Mouse (Mus musculus): Measurements from ENCODE around the gene Lyl1. TPM values are rescaled to one million over a fixed set of nuclear protein-coding genes. Genes with fewer than 3 reads are reported as not detected.

Lyl1 gene
- polyA plus RNA-seq, 1 experiment = 20.2 TPM

- peaks cover 36% of the 10 kb centered on the region for H3K4me1 ChIP-seq (ENCODE audit: control insufficient read depth, insufficient read depth, low read length)
- 38% methylated on average over 15 of the region's 15 CpGs for WGBS
- H3K4me3 ChIP-seq (replicated peaks; ENCODE audit: extremely low read depth, low read depth, low read length) = peak overlapping the region; percentile 29
- DNase-seq = peak; percentile 46
- no peak for TF ChIP-seq POLR2A (IDR thresholded peaks at IDR 0.05; ENCODE audit: borderline replicate concordance, extremely low read depth, low read depth, low read length)
- no peak for TF ChIP-seq CTCF (IDR thresholded peaks at IDR 0.05; ENCODE audit: insufficient read depth, low read length)
Observed at GRCm38 (mm10) chr8:84708071-84708541, 6.8 kb downstream of the Lyl1 start.

- WGBS = 24% methylated on average over 12 of the region's 12 CpGs
- TF ChIP-seq CTCF (IDR thresholded peaks at IDR 0.05; ENCODE audit: insufficient read depth, low read length) (peak; percentile 85), POLR2A (IDR thresholded peaks at IDR 0.05; ENCODE audit: borderline replicate concordance, extremely low read depth, low read depth, low read length) (no peak)
- H3K4me1 ChIP-seq (ENCODE audit: control insufficient read depth, insufficient read depth, low read length) = peaks cover 36% of the 10 kb centered on the region
- H3K4me3 ChIP-seq (replicated peaks; ENCODE audit: extremely low read depth, low read depth, low read length) = no peak overlapping the region
- DNase-seq = peak; percentile 80
Observed at GRCm38 (mm10) chr8:84708774-84709475, 7.7 kb downstream of the Lyl1 start.

GRCm38 (mm10) chr8:84709931-84710330 lies 8.7 kb downstream of the Lyl1 start:
- DNase-seq = no peak
- no peak overlapping the region for H3K4me3 ChIP-seq (replicated peaks; ENCODE audit: extremely low read depth, low read depth, low read length)
- peaks cover 33% of the 10 kb centered on the region for H3K4me1 ChIP-seq (ENCODE audit: control insufficient read depth, insufficient read depth, low read length)
- TF ChIP-seq CTCF (IDR thresholded peaks at IDR 0.05; ENCODE audit: insufficient read depth, low read length) = no peak
- TF ChIP-seq POLR2A (IDR thresholded peaks at IDR 0.05; ENCODE audit: borderline replicate concordance, extremely low read depth, low read depth, low read length) = no peak
- 73% methylated on average over 1 of the region's 1 CpGs for WGBS

- WGBS = 36% methylated on average over 3 of the region's 3 CpGs
- Histone ChIP-seq H3K4me1 (ENCODE audit: control insufficient read depth, insufficient read depth, low read length) (peaks cover 29% of the 10 kb centered on the region), H3K4me3 (replicated peaks; ENCODE audit: extremely low read depth, low read depth, low read length) (no peak overlapping the region)
- DNase-seq = no peak
- TF ChIP-seq POLR2A (IDR thresholded peaks at IDR 0.05; ENCODE audit: borderline replicate concordance, extremely low read depth, low read depth, low read length) = no peak
- TF ChIP-seq CTCF (IDR thresholded peaks at IDR 0.05; ENCODE audit: insufficient read depth, low read length) = no peak
Observed at GRCm38 (mm10) chr8:84711312-84711711, 10.1 kb downstream of the Lyl1 start.

- no peak for TF ChIP-seq CTCF (IDR thresholded peaks at IDR 0.05; ENCODE audit: insufficient read depth, low read length)
- TF ChIP-seq POLR2A (IDR thresholded peaks at IDR 0.05; ENCODE audit: borderline replicate concordance, extremely low read depth, low read depth, low read length) = no peak
- WGBS = 33% methylated on average over 11 of the region's 11 CpGs
- H3K4me3 ChIP-seq (replicated peaks; ENCODE audit: extremely low read depth, low read depth, low read length) = no peak overlapping the region
- DNase-seq = no peak
- H3K4me1 ChIP-seq (ENCODE audit: control insufficient read depth, insufficient read depth, low read length) = peaks cover 25% of the 10 kb centered on the region
Observed at GRCm38 (mm10) chr8:84711933-84712758, 10.9 kb downstream of the Lyl1 start.

- DNase-seq = no peak
- TF ChIP-seq POLR2A (IDR thresholded peaks at IDR 0.05; ENCODE audit: borderline replicate concordance, extremely low read depth, low read depth, low read length) (no peak), CTCF (IDR thresholded peaks at IDR 0.05; ENCODE audit: insufficient read depth, low read length) (no peak)
- Histone ChIP-seq H3K4me1 (ENCODE audit: control insufficient read depth, insufficient read depth, low read length) (peaks cover 23% of the 10 kb centered on the region), H3K4me3 (replicated peaks; ENCODE audit: extremely low read depth, low read depth, low read length) (no peak overlapping the region)
- WGBS = 23% methylated on average over 3 of the region's 3 CpGs
Observed at GRCm38 (mm10) chr8:84712759-84713120, 11.5 kb downstream of the Lyl1 start.

- peaks cover 17% of the 10 kb centered on the region for H3K4me1 ChIP-seq (ENCODE audit: control insufficient read depth, insufficient read depth, low read length)
Observed at GRCm38 (mm10) chr8:84713381-84713780, 12.1 kb downstream of the Lyl1 start.

GRCm38 (mm10) chr8:84714161-84714560 lies 12.9 kb downstream of the Lyl1 start:
- peaks cover 12% of the 10 kb centered on the region for H3K4me1 ChIP-seq (ENCODE audit: control insufficient read depth, insufficient read depth, low read length)
- H3K4me3 ChIP-seq (replicated peaks; ENCODE audit: extremely low read depth, low read depth, low read length) = no peak overlapping the region
- 74% methylated on average over 4 of the region's 4 CpGs for WGBS
- no peak for TF ChIP-seq POLR2A (IDR thresholded peaks at IDR 0.05; ENCODE audit: borderline replicate concordance, extremely low read depth, low read depth, low read length)
- TF ChIP-seq CTCF (IDR thresholded peaks at IDR 0.05; ENCODE audit: insufficient read depth, low read length) = no peak
- no peak for DNase-seq

More at GRCm38 (mm10) chr8:84713381-84713780, 12.1 kb downstream of the Lyl1 start:
- TF ChIP-seq POLR2A (IDR thresholded peaks at IDR 0.05; ENCODE audit: borderline replicate concordance, extremely low read depth, low read depth, low read length) = no peak
- TF ChIP-seq CTCF (IDR thresholded peaks at IDR 0.05; ENCODE audit: insufficient read depth, low read length) = no peak
- no peak for DNase-seq
- no peak overlapping the region for H3K4me3 ChIP-seq (replicated peaks; ENCODE audit: extremely low read depth, low read depth, low read length)
- 66% methylated on average over 4 of the region's 4 CpGs for WGBS

- no peak overlapping the region for H3K4me3 ChIP-seq (replicated peaks; ENCODE audit: extremely low read depth, low read depth, low read length)
- TF ChIP-seq POLR2A (IDR thresholded peaks at IDR 0.05; ENCODE audit: borderline replicate concordance, extremely low read depth, low read depth, low read length) = no peak
- TF ChIP-seq CTCF (IDR thresholded peaks at IDR 0.05; ENCODE audit: insufficient read depth, low read length) = no peak
- no peak for DNase-seq
- peaks cover 12% of the 10 kb centered on the region for H3K4me1 ChIP-seq (ENCODE audit: control insufficient read depth, insufficient read depth, low read length)
- 73% methylated on average over 27 of the region's 27 CpGs for WGBS
Observed at GRCm38 (mm10) chr8:84715893-84716468, 14.7 kb downstream of the Lyl1 start.
